Mouse (Mus musculus) limb, embryonic 11.5 days (tissue): ENCODE measurements around the gene Dph5. TPM values are rescaled to one million over a fixed set of nuclear protein-coding genes. Genes with fewer than 3 reads are reported as not detected.
"Not testable (repeated sequence)": the region's sequence is repeated elsewhere in the genome, so short reads cannot be mapped to it uniquely, and the experiment has no call there.

Source experiments
- ATAC-seq: fragments of 200-750 bp; cut with Nextera tagmentation; 2 replicates; pipeline ENCODE4 v1.8.0; 2017; ENCODE audit warnings: low read depth; ENCODE audit not compliant: insufficient number of reproducible peaks, low FRiP score, low TSS enrichment
- DNase-seq: peaks from one replicate; pipeline ENCODE4 v3.0.0-alpha.2; 2015; ENCODE audit warnings: low spot score
- H3K27ac ChIP-seq: fragments of 300-500 bp; sonication (generic); replicated peaks from 2 replicates; pipeline ENCODE4 v1.5.1; 2014; ENCODE audit warnings: low read depth, mild to moderate bottlenecking, low read length
- H3K27me3 ChIP-seq: fragments of 300-500 bp; sonication (generic); 2 replicates; pipeline ENCODE4 v1.6.1; 2014; ENCODE audit warnings: mild to moderate bottlenecking, low read length, mixed read lengths; ENCODE audit not compliant: control insufficient read depth, insufficient read depth
- H3K36me3 ChIP-seq: fragments of 300-500 bp; sonication (generic); 2 replicates; pipeline ENCODE4 v1.6.1; 2014; ENCODE audit warnings: mild to moderate bottlenecking, low read length, moderate library complexity, mixed read lengths; ENCODE audit not compliant: control insufficient read depth, insufficient read depth
- H3K4me1 ChIP-seq: fragments of 300-500 bp; sonication (generic); 2 replicates; pipeline ENCODE4 v1.6.1; 2014; ENCODE audit warnings: low read length, mixed read lengths; ENCODE audit not compliant: control insufficient read depth, insufficient read depth
- H3K4me2 ChIP-seq: fragments of 300-500 bp; sonication (generic); 2 replicates; pipeline ENCODE4 v1.6.1; 2014; ENCODE audit warnings: low read depth, mild to moderate bottlenecking, moderate library complexity; ENCODE audit not compliant: severe bottlenecking
- H3K4me3 ChIP-seq: fragments of 300-500 bp; sonication (generic); 2 replicates; pipeline ENCODE4 v1.5.1; 2014; ENCODE audit warnings: low read depth, low read length
- H3K9ac ChIP-seq: fragments of 300-500 bp; sonication (generic); 2 replicates; pipeline ENCODE4 v1.6.1; 2014; ENCODE audit warnings: mild to moderate bottlenecking, low read length
- H3K9me3 ChIP-seq: fragments of 300-500 bp; sonication (generic); 2 replicates; pipeline ENCODE4 v1.6.1; 2016; ENCODE audit warnings: low read length; ENCODE audit not compliant: control insufficient read depth
- WGBS: fragments of 180-500 bp; shearing (Covaris S2); extraction: QIAGEN DNeasy Blood & Tissue Kit; methylation state at CpG from one replicate; pipeline ENCODE4 v1.1.7; 2014; 5-methylcytosine and 5-hydroxymethylcytosine counted together
- polyA plus RNA-seq: library from polyadenylated mRNA; unstranded; fragments of >200 nt; fragmentation: Nextera tagmentation; extraction: Ambion mirVana; gene quantifications from 2 replicates; pipeline ENCODE4 v1.2.1, GENCODE M21; 2014

Dph5 gene
- polyA plus RNA-seq, 1 experiment from 2014 or later = 23.7 TPM

GRCm38 (mm10) chr3:115905067-115905466 is 17.4 kb downstream of the Dph5 start:
- no peaks in the 10 kb centered on the region for H3K9me3 ChIP-seq
- WGBS = 89% methylated on average over 3 of the region's 3 CpGs
- no peak overlapping the region for H3K27ac ChIP-seq
- no peak overlapping the region for H3K4me3 ChIP-seq
- H3K27me3 ChIP-seq = no peaks in the 10 kb centered on the region
- H3K9ac ChIP-seq = no peak overlapping the region
- ATAC-seq (no peak), DNase-seq (no peak)
- H3K4me1 ChIP-seq = no peaks in the 10 kb centered on the region
- no peaks in the 10 kb centered on the region for H3K36me3 ChIP-seq
- no peak overlapping the region for H3K4me2 ChIP-seq

GRCm38 (mm10) chr3:115905567-115905966 is 17.9 kb downstream of the Dph5 start:
- H3K36me3 ChIP-seq = no peaks in the 10 kb centered on the region
- DNase-seq (no peak), ATAC-seq (no peak)
- 91% methylated on average over 4 of the region's 4 CpGs for WGBS
- H3K27me3 ChIP-seq = no peaks in the 10 kb centered on the region
- H3K4me2 ChIP-seq = no peak overlapping the region
- H3K9me3 ChIP-seq = no peaks in the 10 kb centered on the region
- H3K9ac ChIP-seq = no peak overlapping the region
- no peak overlapping the region for H3K27ac ChIP-seq
- no peak overlapping the region for H3K4me3 ChIP-seq
- H3K4me1 ChIP-seq = no peaks in the 10 kb centered on the region

- not testable (repeated sequence) for H3K9ac ChIP-seq, H3K4me3 ChIP-seq, H3K4me1 ChIP-seq, H3K9me3 ChIP-seq, H3K27ac ChIP-seq, ATAC-seq, H3K36me3 ChIP-seq, H3K4me2 ChIP-seq, DNase-seq, H3K27me3 ChIP-seq
- 96% methylated on average over 10 of the region's 11 CpGs for WGBS
Measured at GRCm38 (mm10) chr3:115907406-115907805, 19.8 kb downstream of the Dph5 start.

- Histone ChIP-seq H3K4me3 (no peak overlapping the region), H3K27me3 (no peaks in the 10 kb centered on the region), H3K27ac (no peak overlapping the region), H3K36me3 (no peaks in the 10 kb centered on the region; the same call in 1 of the 2 replicates), H3K9me3 (no peaks in the 10 kb centered on the region), H3K4me1 (no peaks in the 10 kb centered on the region), H3K4me2 (no peak overlapping the region), H3K9ac (no peak overlapping the region)
- ATAC-seq (no peak), DNase-seq (no peak)
- 95% methylated on average over 4 of the region's 4 CpGs for WGBS
Measured at GRCm38 (mm10) chr3:115924401-115925190, 37.0 kb downstream of the Dph5 start.

- no peak for ATAC-seq
Measured at GRCm38 (mm10) chr3:115926531-115926930, 38.9 kb downstream of the Dph5 start.

GRCm38 (mm10) chr3:115931701-115932100 is 44.1 kb downstream of the Dph5 start:
- 89% methylated on average over 6 of the region's 6 CpGs for WGBS

More at GRCm38 (mm10) chr3:115926531-115926930, 38.9 kb downstream of the Dph5 start:
- Histone ChIP-seq H3K9me3 (no peaks in the 10 kb centered on the region), H3K9ac (no peak overlapping the region), H3K27ac (no peak overlapping the region), H3K4me2 (no peak overlapping the region), H3K4me1 (no peaks in the 10 kb centered on the region), H3K4me3 (no peak overlapping the region), H3K27me3 (no peaks in the 10 kb centered on the region), H3K36me3 (no peaks in the 10 kb centered on the region; the same call in 1 of the 2 replicates)
- 90% methylated on average over 8 of the region's 8 CpGs for WGBS
- DNase-seq = no peak

GRCm38 (mm10) chr3:115933293-115934186 is 45.9 kb downstream of the Dph5 start:
- WGBS = 92% methylated on average over 18 of the region's 18 CpGs

More at GRCm38 (mm10) chr3:115931701-115932100, 44.1 kb downstream of the Dph5 start:
- H3K4me2 ChIP-seq = no peak overlapping the region
- H3K9me3 ChIP-seq = no peaks in the 10 kb centered on the region
- no peak overlapping the region for H3K4me3 ChIP-seq
- H3K27me3 ChIP-seq = no peaks in the 10 kb centered on the region
- H3K27ac ChIP-seq = no peak overlapping the region
- ATAC-seq (no peak), DNase-seq (no peak)
- H3K36me3 ChIP-seq = no peaks in the 10 kb centered on the region; the same call in 1 of the 2 replicates
- H3K9ac ChIP-seq = no peak overlapping the region
- H3K4me1 ChIP-seq = no peaks in the 10 kb centered on the region

GRCm38 (mm10) chr3:115936734-115937599 is 49.3 kb downstream of the Dph5 start:
- no peaks in the 10 kb centered on the region for H3K27me3 ChIP-seq
- H3K4me3 ChIP-seq = no peak overlapping the region
- H3K36me3 ChIP-seq = no peaks in the 10 kb centered on the region
- no peaks in the 10 kb centered on the region for H3K9me3 ChIP-seq
- H3K4me1 ChIP-seq = no peaks in the 10 kb centered on the region
- H3K27ac ChIP-seq = no peak overlapping the region
- H3K4me2 ChIP-seq = no peak overlapping the region
- 60% methylated on average over 4 of the region's 4 CpGs for WGBS
- no peak overlapping the region for H3K9ac ChIP-seq
- DNase-seq (peak; percentile 70), ATAC-seq (no peak)

More at GRCm38 (mm10) chr3:115933293-115934186, 45.9 kb downstream of the Dph5 start:
- no peak overlapping the region for H3K4me3 ChIP-seq
- no peaks in the 10 kb centered on the region for H3K9me3 ChIP-seq
- H3K9ac ChIP-seq = no peak overlapping the region
- H3K36me3 ChIP-seq = no peaks in the 10 kb centered on the region
- ATAC-seq = no peak
- no peak for DNase-seq
- no peak overlapping the region for H3K27ac ChIP-seq
- H3K4me2 ChIP-seq = no peak overlapping the region
- no peaks in the 10 kb centered on the region for H3K4me1 ChIP-seq
- H3K27me3 ChIP-seq = no peaks in the 10 kb centered on the region
